Mouse (Mus musculus) gastrocnemius, postnatal 14 days (tissue): ENCODE measurements at regions not wholly inside any gene's neighbourhood (a gene's known extent, or its start where the extent isn't known, plus 50 kb on each side); places are given as distances from the start of the nearest gene placed in this dataset.

Source experiments
- DNase-seq: peaks from one replicate; pipeline ENCODE4 v3.0.0; 2021; ENCODE audit warnings: mixed read lengths
- intact Hi-C: fragments of 180-260 bp; cut with DNase I; formaldehyde crosslinking; loops from one replicate; pipeline ENCODE4 v1.15.1; 2025; ENCODE audit warnings: low total_unique reads

DNA sequence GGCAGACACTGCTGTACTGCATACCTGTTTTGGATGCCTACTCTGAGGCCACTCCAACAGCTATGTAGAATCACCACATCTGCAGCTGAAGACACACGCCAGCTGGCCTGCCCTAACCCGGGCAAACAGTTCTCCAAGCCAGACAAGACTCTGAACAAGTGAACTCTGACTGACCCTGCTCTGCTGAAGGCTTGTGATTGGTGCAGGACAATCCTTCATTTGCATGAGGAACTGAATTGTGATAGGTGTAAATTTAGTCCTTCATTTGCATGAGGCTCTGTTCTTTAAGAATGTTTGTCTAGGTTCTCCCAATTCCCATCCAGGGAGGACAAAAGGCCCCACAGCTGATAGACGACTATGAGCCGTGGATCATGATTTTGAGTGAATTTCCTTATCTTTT, 104.9 kb upstream of the Slc22a12 start:
- intact Hi-C loops: no loop called here
- no peak for DNase-seq

DNA sequence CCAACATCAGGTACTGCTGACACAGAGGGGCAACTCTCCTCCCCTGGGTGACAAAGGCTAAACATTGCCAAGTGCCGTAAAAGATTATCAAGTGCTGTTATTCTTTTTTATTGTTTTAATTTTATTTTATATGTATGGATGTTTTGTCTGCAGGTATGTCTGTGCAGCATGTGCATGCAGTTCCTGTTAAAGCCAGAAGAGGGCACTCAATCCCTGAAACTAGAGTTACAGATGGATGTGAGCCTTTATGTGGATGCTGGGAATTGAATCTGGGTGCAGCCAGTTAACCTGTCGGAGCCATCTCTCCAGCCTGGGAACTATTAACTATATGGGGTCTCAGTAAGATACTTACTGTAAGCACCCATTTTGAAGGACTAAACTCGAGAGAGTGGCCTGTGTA, 104.4 kb upstream of the Slc22a12 start:
- DNase-seq: no peak
- intact Hi-C loops: no loop called here

DNA sequence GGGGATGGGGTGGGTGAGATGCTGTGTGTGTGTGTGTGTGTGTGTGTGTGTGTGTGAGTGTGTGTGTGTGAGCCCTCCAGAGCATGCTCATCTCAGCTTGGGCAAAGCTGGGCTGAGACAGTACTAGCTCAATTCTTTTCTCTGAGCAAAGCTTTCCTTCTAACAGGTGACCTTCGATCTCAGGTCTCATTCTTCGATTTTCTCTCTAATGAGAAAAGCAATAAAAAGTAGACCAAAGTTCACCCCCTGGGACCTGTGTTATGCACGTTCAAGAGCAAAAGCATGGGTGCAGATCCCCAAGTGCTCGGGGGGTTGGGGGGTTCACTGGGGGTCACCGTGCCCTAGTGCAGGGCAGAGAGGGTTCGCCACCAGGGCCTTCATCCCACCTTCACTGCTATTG, 103.1 kb upstream of the Slc22a12 start:
- no peak for DNase-seq
- intact Hi-C loops: no loop called here

DNA sequence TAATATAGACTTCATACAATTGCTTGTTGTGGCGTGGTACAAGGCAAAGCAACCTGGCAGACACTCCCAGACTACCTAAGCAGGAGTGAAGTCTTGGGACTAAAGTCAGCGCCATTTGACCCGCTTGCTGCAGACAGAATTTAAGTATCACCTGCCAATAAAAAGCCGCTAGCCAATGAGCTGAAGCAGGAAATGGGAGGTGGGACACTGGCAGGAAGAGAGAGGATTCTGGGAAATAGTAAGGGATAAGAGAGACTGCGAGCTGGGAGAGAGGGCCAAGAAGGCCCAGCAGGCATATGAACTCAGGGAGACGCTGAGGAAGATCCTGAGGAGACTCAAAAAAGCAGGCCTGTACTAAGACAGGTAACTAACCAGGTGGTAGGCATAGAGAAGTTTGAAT, 102.0 kb upstream of the Slc22a12 start:
- intact Hi-C loops: no loop called here

DNA sequence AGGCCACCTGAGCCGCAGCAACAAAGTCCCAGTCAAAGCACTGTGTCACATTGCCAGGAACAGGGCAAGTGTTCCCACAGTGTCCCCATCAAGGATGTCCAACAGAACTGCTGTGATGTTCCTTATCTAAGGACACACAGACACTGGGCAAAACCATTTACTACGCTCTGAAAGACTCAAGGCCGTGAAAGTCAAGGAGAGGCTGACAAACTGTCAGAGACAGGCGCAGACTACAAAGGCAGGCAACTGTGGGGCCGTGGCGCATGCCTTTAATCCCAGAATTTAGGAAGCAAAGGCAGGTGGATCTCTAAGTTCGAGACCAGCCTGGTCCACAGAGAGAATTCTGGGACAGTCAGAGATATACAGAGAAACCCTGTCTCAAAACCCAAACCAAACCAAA, 96.8 kb upstream of the Slc22a12 start:
- intact Hi-C loops: no loop called here
- no peak for DNase-seq

More for the DNA sequence above, 102.0 kb upstream of the Slc22a12 start:
- DNase-seq: no peak

DNA sequence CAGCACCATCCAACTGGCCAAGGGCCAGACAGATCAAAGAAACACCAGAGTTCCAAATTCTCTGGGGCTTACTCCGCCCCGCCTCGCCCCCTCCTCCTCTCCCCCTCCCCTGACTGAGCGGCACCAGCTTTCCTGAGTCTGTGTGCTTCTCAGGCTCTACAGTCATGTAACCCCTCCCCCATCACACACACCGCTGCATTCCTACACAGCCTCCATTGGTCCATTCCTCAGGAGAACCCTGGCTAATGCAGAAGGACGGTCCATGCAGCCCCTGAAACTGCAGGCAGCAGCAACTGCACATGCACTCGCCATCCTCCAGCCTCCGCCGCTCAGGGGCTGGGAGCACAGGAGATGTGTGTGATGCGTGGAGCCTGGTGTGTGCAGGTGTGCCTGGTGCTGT, 90.6 kb upstream of the Slc22a12 start:
- intact Hi-C loops: no loop called here
- no peak for DNase-seq

DNA sequence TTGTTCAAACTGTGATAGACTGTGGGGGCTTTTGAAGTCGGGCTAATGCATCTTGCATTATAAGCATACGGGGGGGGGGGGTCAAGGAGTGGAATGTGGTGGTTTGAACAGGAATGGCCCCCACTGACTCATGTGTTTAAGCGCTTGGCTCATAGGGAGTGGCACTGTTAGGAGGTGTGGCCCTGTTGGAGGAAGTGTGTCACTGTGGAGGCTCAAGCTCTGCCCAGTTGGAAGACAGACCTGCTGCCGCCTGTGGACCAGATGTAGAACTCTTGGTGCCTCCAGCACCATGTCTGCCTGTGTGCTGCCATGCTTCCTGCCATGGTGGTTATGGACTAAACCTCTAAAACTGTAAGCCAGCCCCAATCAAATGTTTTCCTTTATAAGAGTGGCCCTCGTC, 89.0 kb upstream of the Slc22a12 start:
- no peak for DNase-seq
- intact Hi-C loops: no loop called here

DNA sequence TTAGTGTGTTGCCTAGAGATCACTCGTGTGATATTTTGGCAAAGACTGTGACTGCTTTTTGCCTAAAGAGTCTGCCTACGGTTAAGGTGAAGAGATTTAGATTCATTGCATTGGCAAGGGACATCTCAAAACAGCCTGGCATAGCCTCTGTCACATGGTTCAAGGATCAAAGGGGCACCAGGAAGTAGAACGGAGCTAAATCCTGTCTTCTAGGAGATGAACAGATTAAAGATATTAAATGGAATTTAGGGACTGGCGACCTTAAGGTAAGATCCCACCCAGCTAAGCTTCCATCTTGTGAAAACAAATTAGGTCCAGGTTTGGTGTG, 87.7 kb upstream of the Slc22a12 start:
- intact Hi-C loops: no loop called here

DNA sequence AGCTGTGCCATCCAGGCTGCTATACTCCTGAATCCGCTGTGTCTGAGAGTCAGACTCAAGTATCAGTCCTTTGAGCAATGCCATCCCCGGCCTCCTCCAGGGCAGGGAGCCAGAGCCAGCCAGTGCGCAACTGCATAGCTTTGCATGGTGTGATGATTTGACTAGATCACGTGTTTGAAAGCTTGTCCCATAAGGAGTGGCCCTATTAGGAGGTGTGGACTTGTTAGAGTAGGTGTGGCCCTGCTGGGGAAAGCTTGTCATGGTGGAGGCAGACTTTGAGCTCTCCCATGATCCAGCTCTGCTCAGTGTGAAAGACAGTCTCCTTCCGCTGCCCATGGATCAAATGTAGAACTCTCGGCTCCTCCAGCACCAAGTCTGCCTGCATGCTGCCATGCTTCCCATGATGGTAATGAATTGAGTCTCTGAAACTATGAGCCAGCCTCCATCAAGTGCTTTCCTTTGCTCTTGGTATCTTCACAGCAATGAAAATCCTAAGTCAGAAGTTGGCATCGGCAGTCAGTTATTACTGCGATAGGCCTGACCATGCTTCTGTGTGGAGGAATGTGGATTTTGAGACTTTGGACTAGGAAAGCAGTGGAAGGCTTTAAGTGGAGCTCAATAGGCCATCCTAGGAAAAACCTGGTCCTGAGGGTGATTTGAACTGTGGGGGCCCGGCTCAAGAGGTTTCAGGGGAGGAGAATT, 87.2 kb upstream of the Slc22a12 start:
- intact Hi-C loops: no loop called here
- no peak for DNase-seq

More for the DNA sequence above, 87.7 kb upstream of the Slc22a12 start:
- DNase-seq: no peak

DNA sequence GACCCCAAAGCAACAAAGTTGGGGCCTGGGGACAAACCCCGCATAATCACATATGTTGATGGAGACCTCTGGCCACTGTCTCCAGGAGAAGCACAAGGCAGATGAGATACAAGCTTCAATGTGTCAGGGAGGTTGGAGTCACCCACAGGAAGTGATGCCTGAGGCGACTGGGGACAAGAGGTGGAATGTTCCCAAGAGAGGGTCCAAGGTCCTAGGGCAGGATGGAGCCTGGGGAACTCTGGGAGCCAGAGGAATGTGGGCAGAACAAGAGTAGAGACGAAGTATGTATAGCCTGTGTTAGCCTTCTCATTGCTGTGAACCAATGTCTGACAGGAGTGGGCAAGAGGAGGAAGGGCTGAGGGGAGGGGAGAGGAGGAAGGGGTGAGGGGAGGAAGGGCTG, 82.7 kb upstream of the Slc22a12 start:
- DNase-seq: no peak
- intact Hi-C loops: no loop called here

DNA sequence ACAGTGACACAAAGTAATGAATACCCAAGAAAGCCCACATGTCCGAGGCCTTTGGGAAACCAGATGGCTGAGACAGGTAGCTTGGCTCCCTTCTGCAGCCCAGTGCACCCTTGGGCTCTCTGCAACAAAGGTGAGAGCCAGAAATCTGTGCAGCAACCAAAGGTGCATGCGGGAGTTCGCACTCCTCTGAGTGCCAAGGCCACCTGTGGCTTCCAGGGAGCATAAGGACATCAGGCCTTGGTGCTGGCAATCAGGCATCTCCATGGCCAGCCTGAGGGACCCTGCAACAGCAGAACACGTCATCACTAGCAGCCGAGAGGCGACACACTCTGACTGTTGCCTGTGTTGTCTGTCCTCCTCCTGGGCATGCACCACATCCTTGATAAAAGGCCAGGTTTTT, 78.2 kb upstream of the Slc22a12 start:
- intact Hi-C loops: no loop called here
- DNase-seq: no peak

DNA sequence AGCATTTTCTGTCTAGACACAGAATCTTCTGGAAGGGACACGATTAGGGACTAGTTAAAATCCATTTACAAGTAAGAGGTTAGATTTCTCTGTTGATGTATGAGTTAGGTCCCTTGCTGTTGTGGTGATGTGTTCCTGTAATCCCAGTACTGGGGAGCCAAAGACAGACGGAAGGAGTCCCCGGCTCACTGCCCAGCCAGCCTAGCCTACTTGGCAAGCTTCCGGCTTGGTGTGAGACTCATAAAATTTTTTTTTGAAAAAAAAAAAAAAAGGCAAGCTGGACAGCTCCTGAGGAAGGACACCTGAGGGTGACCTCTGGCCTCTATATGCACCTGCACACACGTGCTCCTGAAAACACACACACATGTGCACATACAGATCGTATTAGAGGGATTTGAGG, 76.7 kb upstream of the Slc22a12 start:
- intact Hi-C loops: no loop called here
- DNase-seq: no peak

DNA sequence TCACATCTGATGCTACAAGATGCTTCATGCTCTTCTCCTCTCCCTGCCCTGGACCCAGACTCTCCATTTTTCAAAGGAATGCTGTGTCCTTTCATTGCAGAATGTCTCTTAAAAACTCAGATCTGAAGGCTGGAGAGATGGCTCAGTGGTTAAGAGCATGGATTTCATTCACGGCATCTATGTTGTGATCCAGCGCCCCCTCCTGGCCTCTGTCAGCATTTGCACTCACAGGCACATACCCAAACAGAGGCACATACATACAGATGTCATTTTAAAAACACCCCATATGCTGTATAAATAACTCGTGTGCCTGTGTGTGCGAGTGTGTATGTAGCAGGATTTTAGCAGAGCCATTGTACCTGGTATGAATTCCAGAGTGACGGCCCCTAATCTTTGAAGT, 73.8 kb upstream of the Slc22a12 start:
- intact Hi-C loops: no loop called here
- DNase-seq: no peak

DNA sequence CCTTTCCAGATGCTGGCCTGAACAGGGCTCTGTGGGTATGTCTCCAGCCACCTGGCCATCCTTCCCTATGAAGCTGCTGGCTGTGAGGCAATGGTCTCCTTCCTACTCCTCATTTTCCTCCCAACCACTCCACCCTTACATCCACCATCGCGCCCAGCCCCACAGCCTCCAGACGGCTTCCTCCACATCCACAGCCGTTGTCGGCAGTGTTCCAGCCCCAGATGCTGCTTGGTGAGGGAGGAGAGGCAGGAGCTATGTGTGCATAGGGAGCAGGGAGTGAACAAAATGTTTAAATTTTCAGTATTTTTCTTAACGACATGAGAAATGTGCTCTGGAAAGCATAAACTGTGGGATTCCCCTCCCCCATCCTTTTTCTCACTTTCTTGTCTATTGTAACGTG, 69.6 kb upstream of the Slc22a12 start:
- intact Hi-C loops: no loop called here

DNA sequence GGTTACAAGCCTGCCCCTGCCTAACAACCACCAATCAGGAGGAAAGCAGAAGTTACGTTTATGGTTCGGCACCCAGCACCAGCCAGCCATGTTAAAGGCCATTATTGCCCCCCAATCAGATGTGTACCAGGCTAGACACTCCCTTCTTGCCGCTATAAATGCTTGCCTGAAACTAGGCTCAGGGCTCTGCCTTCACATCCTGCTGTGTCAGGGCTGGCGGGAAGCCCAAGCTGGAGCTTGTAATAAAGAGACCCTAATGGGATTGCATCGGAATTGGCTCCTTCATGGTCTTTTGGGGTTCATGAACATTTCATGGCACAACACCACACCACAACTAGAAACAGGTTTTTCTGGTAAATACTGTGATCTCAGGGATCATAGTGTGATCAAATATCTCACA, 69.1 kb upstream of the Slc22a12 start:
- intact Hi-C loops: no loop called here
- DNase-seq: no peak

More for the DNA sequence above, 69.6 kb upstream of the Slc22a12 start:
- DNase-seq: no peak

DNA sequence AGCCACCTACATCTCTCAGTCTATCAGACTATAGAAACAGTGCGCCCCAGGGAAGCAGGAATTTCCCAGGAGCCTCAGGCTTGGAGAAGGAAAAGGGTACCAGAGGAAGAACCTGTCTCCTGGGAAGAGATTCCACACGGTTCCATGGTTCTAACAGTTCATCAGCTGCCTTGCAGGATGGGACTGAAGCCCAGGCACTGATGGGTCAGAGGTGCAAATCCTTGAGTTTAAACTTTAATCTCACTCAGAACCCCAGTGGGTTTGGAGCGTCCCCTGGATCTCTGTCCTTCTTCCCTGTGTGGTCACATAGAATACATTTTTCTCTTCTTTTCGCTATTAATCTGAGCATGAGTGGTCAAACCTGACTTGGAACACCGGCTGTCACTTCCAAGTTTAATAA, 67.9 kb upstream of the Slc22a12 start:
- no peak for DNase-seq
- intact Hi-C loops: no loop called here

DNA sequence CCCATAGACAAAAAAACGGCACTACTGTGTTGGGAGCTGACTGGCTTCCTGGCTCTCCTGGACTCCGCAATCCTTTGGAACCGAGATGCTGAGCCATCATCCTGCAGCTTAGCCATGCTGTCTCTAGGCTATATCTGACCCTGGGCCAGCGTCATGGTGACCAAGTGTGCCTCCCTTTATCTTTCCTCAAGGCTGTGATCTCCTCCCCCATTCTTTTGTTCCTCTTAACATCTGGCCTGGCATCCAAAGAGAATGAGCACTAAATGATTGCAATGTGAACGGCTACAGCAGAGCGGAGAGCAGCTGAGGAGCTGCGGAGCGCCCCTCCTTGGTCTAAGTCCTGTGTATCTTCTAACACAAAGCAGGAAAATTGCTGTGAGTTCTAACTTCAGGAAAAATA, 67.2 kb upstream of the Slc22a12 start:
- intact Hi-C loops: no loop called here
- no peak for DNase-seq

DNA sequence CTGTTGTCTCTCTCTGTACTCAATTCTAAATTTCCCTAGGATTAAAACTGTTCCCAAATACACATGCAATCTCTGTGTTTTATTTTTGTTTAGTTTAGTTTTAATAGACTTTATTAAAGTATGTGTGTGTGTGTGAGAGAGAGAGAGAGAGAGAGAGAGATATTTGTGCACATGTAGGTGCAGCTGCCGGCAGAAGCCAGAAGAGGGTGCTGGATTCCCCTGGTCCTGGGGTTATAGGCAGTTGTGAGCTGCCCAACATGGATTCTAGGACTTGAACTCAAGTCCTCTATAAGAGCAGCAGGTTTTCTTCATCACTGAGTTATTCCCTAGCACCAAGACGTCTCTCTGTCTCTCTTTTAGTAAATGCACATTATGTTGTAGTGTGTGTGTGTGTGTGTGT, 64.7 kb upstream of the Slc22a12 start:
- no peak for DNase-seq
- intact Hi-C loops: no loop called here

DNA sequence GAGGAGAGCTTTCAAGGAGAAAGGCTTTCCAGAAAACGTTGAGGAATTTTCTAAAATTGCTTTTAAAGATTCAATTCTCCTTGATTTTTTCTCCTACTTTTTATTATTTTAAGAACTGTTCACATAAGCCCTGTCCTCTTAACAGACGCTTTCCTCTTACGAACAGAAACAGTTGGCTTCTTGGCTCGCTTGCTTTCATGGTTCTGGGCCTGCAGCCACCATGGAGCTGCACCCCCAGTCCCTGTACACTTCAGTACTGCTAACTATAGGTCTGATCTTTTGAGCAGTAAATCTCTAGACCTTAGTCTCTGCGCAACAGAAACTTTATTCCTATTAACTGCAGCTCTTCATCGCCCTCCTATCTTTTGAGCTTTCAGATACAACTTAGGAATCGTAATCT, 63.8 kb upstream of the Slc22a12 start:
- no peak for DNase-seq
- intact Hi-C loops: no loop called here

DNA sequence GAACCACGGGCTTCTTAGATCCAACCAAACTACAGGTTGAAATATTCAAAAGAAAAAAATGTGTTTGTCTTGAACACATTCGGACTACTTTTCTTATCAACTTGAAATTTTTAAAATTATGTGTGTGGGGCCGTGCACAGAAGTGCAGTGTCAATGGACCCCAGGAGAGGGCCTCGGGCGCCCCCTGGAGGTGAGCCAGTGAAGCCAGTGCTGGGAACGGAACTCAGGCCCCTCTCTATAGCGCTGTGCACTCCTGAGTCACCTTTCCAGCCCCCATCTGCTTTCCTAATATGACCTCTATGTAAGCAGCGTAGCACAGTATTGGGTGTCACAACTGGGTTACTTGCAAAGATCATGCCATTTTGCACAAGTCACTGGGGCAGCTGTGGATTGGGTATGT, 61.9 kb upstream of the Slc22a12 start:
- DNase-seq: no peak

DNA sequence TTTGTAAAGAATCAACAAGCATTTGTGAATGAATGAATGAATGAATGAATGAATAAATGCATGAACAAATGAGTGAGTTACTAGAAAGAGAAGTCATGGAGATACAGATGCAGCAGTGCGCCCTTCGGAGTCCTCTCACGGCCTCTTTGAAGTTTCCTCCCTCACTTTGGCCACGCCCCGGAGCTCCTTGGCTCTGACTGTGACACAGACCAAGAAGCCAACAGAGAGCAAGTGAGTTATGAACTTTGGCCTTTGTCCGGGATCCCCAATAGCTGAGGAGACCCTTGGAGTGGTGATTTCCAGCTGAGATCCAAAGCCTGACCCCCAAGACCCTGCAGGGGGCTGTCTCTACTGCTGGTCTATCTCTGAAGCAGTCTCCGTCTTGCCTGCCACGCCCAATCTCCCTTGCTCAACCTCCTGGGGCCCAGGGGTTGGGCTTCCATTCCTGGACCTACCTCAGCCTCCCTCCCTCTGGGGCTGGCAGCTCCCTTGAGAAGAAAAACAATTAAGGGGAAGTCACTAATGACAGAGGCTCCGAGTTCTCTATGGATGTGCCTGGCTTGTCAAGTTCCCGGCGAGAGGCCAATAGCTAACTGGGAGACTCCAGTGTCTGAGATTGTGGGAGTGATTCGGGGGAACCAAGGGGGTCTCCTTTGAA, 58.2 kb upstream of the Slc22a12 start:
- intact Hi-C loops: no loop called here
- no peak for DNase-seq

More for the DNA sequence above, 61.9 kb upstream of the Slc22a12 start:
- intact Hi-C loops: no loop called here

DNA sequence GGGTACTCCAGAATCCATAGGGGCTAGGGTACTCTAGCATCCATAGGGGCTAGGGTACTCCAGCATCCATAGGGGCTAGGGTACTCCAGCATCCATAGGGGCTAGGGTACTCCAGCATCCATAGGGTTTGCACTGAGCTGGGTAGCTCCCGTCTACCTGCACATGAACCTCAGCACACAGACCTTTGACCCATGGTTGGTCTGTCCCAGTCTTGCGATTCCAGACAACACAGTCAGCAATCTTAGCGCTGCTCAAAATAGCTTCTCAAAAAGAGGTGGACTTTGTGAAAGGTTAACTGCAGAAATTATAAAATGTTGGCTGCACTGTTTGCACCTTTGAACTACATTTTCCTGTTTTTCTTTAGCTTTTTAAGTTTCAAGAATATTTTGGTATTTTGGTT, 56.4 kb upstream of the Slc22a12 start:
- no peak for DNase-seq
- intact Hi-C loops: no loop called here
